Mouse (Mus musculus) kidney, postnatal 0 days (tissue): Measurements from ENCODE around the gene Capzb. TPM values are rescaled to one million over a fixed set of nuclear protein-coding genes. Genes with fewer than 3 reads are reported as not detected.
A peak's percentile ranks its signal among the peaks of the same experiment; 100 is the strongest.

Source experiments
- ATAC-seq: fragments of 200-750 bp; cut with Nextera tagmentation; replicated peaks from 2 replicates; pipeline ENCODE4 v1.8.0; 2017; ENCODE audit warnings: low read depth, moderate number of reproducible peaks, moderate TSS enrichment, moderate library complexity; ENCODE audit not compliant: low FRiP score
- DNase-seq: peaks from one replicate; pipeline ENCODE4 v3.0.0-alpha.2; 2016; ENCODE audit warnings: low spot score
- H3K27ac ChIP-seq: fragments of 300-500 bp; sonication (generic); 2 replicates; pipeline ENCODE4 v1.5.1; 2014; ENCODE audit warnings: mild to moderate bottlenecking
- H3K27me3 ChIP-seq: fragments of 300-500 bp; sonication (generic); 2 replicates; pipeline ENCODE4 v1.6.1; 2014; ENCODE audit warnings: low read length, mixed read lengths; ENCODE audit not compliant: insufficient read depth
- H3K36me3 ChIP-seq: fragments of 300-500 bp; sonication (generic); 2 replicates; pipeline ENCODE4 v1.6.1; 2014; ENCODE audit warnings: low read length, mixed read lengths; ENCODE audit not compliant: insufficient read depth
- H3K4me1 ChIP-seq: fragments of 300-500 bp; sonication (generic); replicated peaks from 2 replicates; pipeline ENCODE4 v1.6.1; 2014; ENCODE audit warnings: antibody characterized with exemption, low read length, mixed read lengths; ENCODE audit not compliant: insufficient read depth
- H3K4me2 ChIP-seq: fragments of 300-500 bp; sonication (generic); 2 replicates; pipeline ENCODE4 v1.6.1; 2014; ENCODE audit warnings: mild to moderate bottlenecking, low read length, moderate library complexity, mixed read lengths
- H3K4me3 ChIP-seq: fragments of 300-500 bp; sonication (generic); replicated peaks from 2 replicates; pipeline ENCODE4 v1.5.1; 2014; ENCODE audit warnings: low read depth, low read length
- H3K9ac ChIP-seq: fragments of 300-500 bp; sonication (generic); 2 replicates; pipeline ENCODE4 v1.6.1; 2014; ENCODE audit warnings: low read depth, low read length
- H3K9me3 ChIP-seq: fragments of 300-500 bp; sonication (generic); replicated peaks from 2 replicates; pipeline ENCODE4 v1.6.1; 2016; ENCODE audit warnings: low read length, inconsistent platforms, mixed read lengths
- CTCF ChIP-seq: IDR thresholded peaks from 2 replicates; pipeline ENCODE4 v1.5.1; 2016; ENCODE audit warnings: antibody characterized with exemption, low read depth, mild to moderate bottlenecking, moderate library complexity
- WGBS: fragments of 180-500 bp; shearing (Covaris S2); extraction: QIAGEN DNeasy Blood & Tissue Kit; methylation state at CpG from one replicate; pipeline ENCODE4 v1.1.7; 2014; 5-methylcytosine and 5-hydroxymethylcytosine counted together
- polyA plus RNA-seq: library from polyadenylated mRNA; unstranded; fragments of >200 nt; fragmentation: Nextera tagmentation; extraction: Ambion mirVana; gene quantifications from 2 replicates; pipeline ENCODE4 v1.2.1, GENCODE M21; 2015

Gene Capzb
- polyA plus RNA-seq, 1 experiment from 2014 or later = 304 TPM

- H3K4me1 ChIP-seq = peaks cover 33% of the 10 kb centered on the region; the same call in 1 of the 2 replicates
- H3K36me3 ChIP-seq = peaks cover 17% of the 10 kb centered on the region; the same call in 1 of the 2 replicates
- no peak overlapping the region for H3K9ac ChIP-seq
- H3K27ac ChIP-seq = peak overlapping the region; percentile 37; the same call in 1 of the 2 replicates
- DNase-seq (no peak), ATAC-seq (no peak)
- H3K4me3 ChIP-seq = no peak overlapping the region
- no peaks in the 10 kb centered on the region for H3K27me3 ChIP-seq
- no peak overlapping the region for H3K4me2 ChIP-seq
- 71% methylated on average over 16 of the region's 16 CpGs for WGBS
- TF ChIP-seq CTCF = no peak
- H3K9me3 ChIP-seq = no peaks in the 10 kb centered on the region
Measured at GRCm38 (mm10) chr4:139238612-139239011, 45.9 kb downstream of the Capzb start.

GRCm38 (mm10) chr4:139240334-139240733 is 47.6 kb downstream of the Capzb start:
- Histone ChIP-seq H3K27me3 (no peaks in the 10 kb centered on the region), H3K4me1 (peaks cover 33% of the 10 kb centered on the region; the same call in 1 of the 2 replicates), H3K9ac (no peak overlapping the region), H3K9me3 (no peaks in the 10 kb centered on the region), H3K4me2 (no peak overlapping the region), H3K4me3 (no peak overlapping the region), H3K36me3 (peaks cover 17% of the 10 kb centered on the region; the same call in 1 of the 2 replicates), H3K27ac (no peak overlapping the region)
- ATAC-seq (no peak), DNase-seq (no peak)
- WGBS = 63% methylated on average over 6 of the region's 6 CpGs
- no peak for TF ChIP-seq CTCF

- WGBS = 40% methylated on average over 22 of the region's 22 CpGs
- no peaks in the 10 kb centered on the region for H3K9me3 ChIP-seq
Measured at GRCm38 (mm10) chr4:139241678-139242606, 49.2 kb downstream of the Capzb start.

GRCm38 (mm10) chr4:139242607-139242955 is 49.9 kb downstream of the Capzb start:
- 45% methylated on average over 7 of the region's 7 CpGs for WGBS
- TF ChIP-seq CTCF = no peak
- no peak overlapping the region for H3K27ac ChIP-seq
- DNase-seq (no peak), ATAC-seq (no peak)
- H3K4me1 ChIP-seq = peaks cover 35% of the 10 kb centered on the region; the same call in 1 of the 2 replicates
- no peaks in the 10 kb centered on the region for H3K9me3 ChIP-seq
- no peak overlapping the region for H3K4me3 ChIP-seq
- no peaks in the 10 kb centered on the region for H3K27me3 ChIP-seq
- H3K9ac ChIP-seq = no peak overlapping the region
- H3K4me2 ChIP-seq = no peak overlapping the region
- peaks cover 15% of the 10 kb centered on the region; the same call in 1 of the 2 replicates for H3K36me3 ChIP-seq

More at GRCm38 (mm10) chr4:139241678-139242606, 49.2 kb downstream of the Capzb start:
- no peak overlapping the region for H3K9ac ChIP-seq
- H3K4me2 ChIP-seq = no peak overlapping the region
- peaks cover 34% of the 10 kb centered on the region; the same call in 1 of the 2 replicates for H3K4me1 ChIP-seq
- no peak for TF ChIP-seq CTCF
- no peak overlapping the region for H3K4me3 ChIP-seq
- H3K27ac ChIP-seq = 0 out of 2 replicates have a peak overlapping the region, but pooled peaks have one; percentile 8
- no peak for ATAC-seq
- H3K36me3 ChIP-seq = peaks cover 15% of the 10 kb centered on the region; the same call in 1 of the 2 replicates
- no peak for DNase-seq
- H3K27me3 ChIP-seq = no peaks in the 10 kb centered on the region

- peaks cover 27% of the 10 kb centered on the region; the same call in 1 of the 2 replicates for H3K4me1 ChIP-seq
- no peak for ATAC-seq
Measured at GRCm38 (mm10) chr4:139244176-139244575, 51.5 kb downstream of the Capzb start.

GRCm38 (mm10) chr4:139244766-139245165 is 52.1 kb downstream of the Capzb start:
- WGBS = 45% methylated on average over 5 of the region's 6 CpGs
- TF ChIP-seq CTCF = no peak
- peaks cover 11% of the 10 kb centered on the region; the same call in 1 of the 2 replicates for H3K36me3 ChIP-seq
- no peak overlapping the region for H3K4me3 ChIP-seq
- no peak overlapping the region for H3K9ac ChIP-seq
- no peak overlapping the region for H3K4me2 ChIP-seq
- H3K4me1 ChIP-seq = peaks cover 29% of the 10 kb centered on the region
- ATAC-seq (no peak), DNase-seq (no peak)
- no peaks in the 10 kb centered on the region for H3K9me3 ChIP-seq
- no peak overlapping the region for H3K27ac ChIP-seq
- H3K27me3 ChIP-seq = no peaks in the 10 kb centered on the region

More at GRCm38 (mm10) chr4:139244176-139244575, 51.5 kb downstream of the Capzb start:
- Histone ChIP-seq H3K9ac (no peak overlapping the region), H3K4me2 (no peak overlapping the region), H3K9me3 (no peaks in the 10 kb centered on the region), H3K27ac (no peak overlapping the region), H3K27me3 (no peaks in the 10 kb centered on the region), H3K4me3 (no peak overlapping the region), H3K36me3 (peaks cover 15% of the 10 kb centered on the region; the same call in 1 of the 2 replicates)
- TF ChIP-seq CTCF = no peak
- no peak for DNase-seq
- 52% methylated on average over 3 of the region's 3 CpGs for WGBS
